Mouse (Mus musculus) neural tube, embryonic 13.5 days (tissue): ENCODE results near the gene Tmem119. TPM values are rescaled to one million over a fixed set of nuclear protein-coding genes. Genes with fewer than 3 reads are reported as not detected.

Experiments
- polyA plus RNA-seq: library from polyadenylated mRNA; unstranded; fragments of >200 nt; fragmentation: Nextera tagmentation; extraction: Ambion mirVana; gene quantifications from 2 replicates; pipeline ENCODE4 v1.2.1, GENCODE M21; 2015

The Tmem119 gene
- polyA plus RNA-seq, 1 experiment from 2014 or later = 12.6 TPM

Other genes with a start within 250 kb of the Tmem119 start
- gene Cmklr1, start 150.1 kb downstream of the Tmem119 start, polyA plus RNA-seq = 2.2 and 2.6 TPM in 2 replicates
- gene 1700069L16Rik, start 75.7 kb downstream of the Tmem119 start, polyA plus RNA-seq = not detected in 2 replicates
- gene Ficd, start 64.7 kb downstream of the Tmem119 start, polyA plus RNA-seq = 7.9 and 8.2 TPM in 2 replicates
- gene Sart3, start 28.0 kb downstream of the Tmem119 start, polyA plus RNA-seq = 45.5 and 47.0 TPM in 2 replicates
- gene Iscu, start 27.8 kb downstream of the Tmem119 start, polyA plus RNA-seq = 85.7 and 93.0 TPM in 2 replicates
- gene Selplg, start 32.1 kb upstream of the Tmem119 start, polyA plus RNA-seq = 1.9 and 2.5 TPM in 2 replicates
- 183 and 200 TPM in 2 replicates for gene Coro1c, start 108.2 kb upstream of the Tmem119 start, polyA plus RNA-seq
- 12.9 and 16.8 TPM in 2 replicates for gene Ssh1, start 193.4 kb upstream of the Tmem119 start, polyA plus RNA-seq
- gene Dao, start 203.2 kb upstream of the Tmem119 start, polyA plus RNA-seq = not detected in 2 replicates